Mouse (Mus musculus) naive thymus-derived CD4-positive, alpha-beta T cell, adult 5 months (primary cell): ENCODE results near the gene Calhm4. TPM values are rescaled to one million over a fixed set of nuclear protein-coding genes. Genes with fewer than 3 reads are reported as not detected.

Experiments
- polyA plus RNA-seq: library from polyadenylated mRNA; unstranded; fragments of 100-300 nt; shearing (Covaris generic); gene quantifications from one replicate; pipeline ENCODE4 v1.2.1, GENCODE M21; 2017

Gene Calhm4
- not detected for polyA plus RNA-seq

DNA sequence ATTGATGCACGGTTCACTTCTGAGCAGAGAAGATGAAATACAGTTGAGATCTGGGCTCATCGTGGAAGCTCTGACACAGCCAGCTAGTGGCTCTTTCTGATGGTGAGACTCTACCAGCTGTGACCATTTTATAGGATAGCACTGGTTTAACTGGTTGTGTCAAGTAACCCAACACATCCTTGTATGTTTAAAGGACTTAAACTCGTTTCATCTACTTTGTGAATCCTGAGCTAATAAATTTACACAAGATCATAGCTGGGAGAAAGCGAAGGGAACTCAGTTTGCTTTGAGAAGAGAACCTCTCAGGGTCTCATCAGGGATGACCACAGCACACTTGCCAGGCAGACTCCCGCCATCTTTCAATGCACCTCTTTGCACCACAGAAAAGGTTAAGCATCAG is at the start of gene Calhm4:
Gene Calhm4, minus strand, starts transcription at position 101 of the 400 bp plus-strand sequence.

DNA sequence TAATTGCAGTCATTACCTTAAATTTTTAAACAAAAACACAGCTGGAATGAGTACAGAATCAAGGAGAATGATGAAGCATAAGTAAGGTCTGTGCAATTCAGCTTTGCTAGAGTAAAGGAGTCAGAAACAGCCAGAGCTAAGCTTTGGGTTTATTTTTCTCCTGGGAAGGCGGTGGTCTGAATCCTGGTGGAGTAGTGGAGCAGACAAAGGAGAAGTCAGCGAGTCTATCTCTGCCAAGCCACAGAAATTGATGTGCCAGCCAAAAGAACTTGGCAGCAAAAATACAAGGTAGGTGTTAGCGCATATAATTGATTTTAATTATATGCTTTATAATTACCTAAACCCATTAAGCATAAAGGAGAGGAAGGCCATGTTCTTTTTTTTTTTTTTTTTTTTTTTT is 6.7 kb downstream of the Calhm4 start, which contains the start of gene Trappc3l:
Gene Trappc3l, plus strand, starts transcription at position 197 of the 400 bp plus-strand sequence.

DNA sequence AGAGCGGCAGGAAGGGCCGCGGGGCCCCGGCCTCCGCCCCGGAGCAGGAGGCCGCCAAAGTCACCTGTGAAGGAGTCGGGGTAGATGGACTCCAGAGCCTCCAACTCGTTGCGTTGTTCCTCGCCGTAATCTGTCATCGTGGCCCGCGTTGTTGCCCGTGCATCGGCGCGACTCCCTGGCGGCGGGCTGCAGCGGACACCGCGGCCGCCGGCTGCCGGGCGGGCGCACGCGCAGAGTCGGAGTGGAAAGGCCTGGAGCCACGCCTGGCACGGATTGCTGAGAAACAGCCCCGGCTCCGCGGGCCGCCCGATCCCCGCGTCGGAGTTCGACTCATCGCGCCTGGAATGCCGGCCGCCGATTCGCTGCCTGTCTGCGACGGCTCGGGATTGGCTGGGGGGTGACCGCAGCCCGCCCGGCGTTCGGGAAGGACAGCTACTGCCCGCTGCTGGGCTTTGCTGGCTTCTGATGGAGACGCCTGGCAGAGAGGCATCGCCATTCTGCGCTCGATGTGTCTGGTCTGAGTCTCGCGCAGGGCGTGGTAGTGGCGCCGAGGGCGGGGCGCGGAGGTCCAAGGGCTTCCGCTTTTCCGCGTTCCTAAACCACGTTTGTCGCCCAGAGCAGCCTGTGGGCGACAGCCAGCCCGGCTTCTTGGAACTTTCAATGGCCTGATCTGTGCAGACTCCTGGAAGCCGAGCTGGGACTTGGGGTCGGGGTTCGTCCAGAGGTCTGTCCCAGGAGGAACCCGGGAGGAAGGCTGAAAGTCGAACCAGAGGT is 24.6 kb downstream of the Calhm4 start, which contains the start of gene Rwdd1:
Gene Rwdd1, minus strand, starts transcription at position 323 of the 774 bp plus-strand sequence.

Other genes starting within 250 kb of the Calhm4 start
- not detected for gene Sult3a1, start 186.6 kb downstream of the Calhm4 start, polyA plus RNA-seq
- 0.09 TPM for gene Rsph4a, start 139.2 kb downstream of the Calhm4 start, polyA plus RNA-seq
- 30.3 TPM for gene Zup1, start 93.0 kb downstream of the Calhm4 start, polyA plus RNA-seq
- gene Rwdd1, start 24.7 kb downstream of the Calhm4 start, polyA plus RNA-seq = 75.3 TPM
- gene Trappc3l, start 6.7 kb downstream of the Calhm4 start, polyA plus RNA-seq = not detected
- gene Calhm5, start 52.2 kb upstream of the Calhm4 start, polyA plus RNA-seq = not detected
- gene Calhm6, start 83.7 kb upstream of the Calhm4 start, polyA plus RNA-seq = 19.5 TPM
- 10.0 TPM for gene Dse, start 163.4 kb upstream of the Calhm4 start, polyA plus RNA-seq
- 131 TPM for gene Tspyl1, start 237.9 kb upstream of the Calhm4 start, polyA plus RNA-seq